Mouse (Mus musculus): ENCODE measurements around the gene Wbp2nl. TPM values are rescaled to one million over a fixed set of nuclear protein-coding genes. Genes with fewer than 3 reads are reported as not detected.

The Wbp2nl gene
- total and polyA plus RNA-seq, 3 experiments: not detected

DNA sequence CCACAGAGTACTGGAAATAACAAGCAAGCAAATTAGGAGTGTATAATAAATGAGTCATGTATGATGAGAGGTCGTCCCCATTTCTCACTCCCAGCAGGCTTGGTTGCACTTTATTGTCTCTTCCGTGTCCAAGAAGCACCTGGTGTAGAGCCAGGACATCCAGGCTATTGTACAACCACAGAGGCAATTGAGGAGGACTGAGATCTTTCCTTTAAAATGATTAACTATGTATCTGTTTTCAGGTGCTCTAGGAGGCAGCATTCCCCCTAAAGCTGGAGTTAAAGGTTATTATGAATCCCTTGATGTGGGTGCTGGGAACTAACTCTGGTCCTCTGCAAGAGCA, 50.2 kb downstream of the Wbp2nl start:
- TF ChIP-seq MXI1 (IDR thresholded peaks at IDR 0.05; ENCODE audit: low read depth, low read length): no peak
- no peak for TF ChIP-seq NELFE (IDR thresholded peaks at IDR 0.05; ENCODE audit: low read depth, low read length)
- no peak for TF ChIP-seq MAZ (IDR thresholded peaks at IDR 0.05; ENCODE audit: low read depth, low read length)
- no peak for TF ChIP-seq HCFC1 (IDR thresholded peaks at IDR 0.05; ENCODE audit: low read depth, low read length)
- TF ChIP-seq UBTF (IDR thresholded peaks at IDR 0.05; ENCODE audit: borderline replicate concordance, insufficient read depth, low read depth, low read length): no peak
- TF ChIP-seq MAFK (IDR thresholded peaks at IDR 0.05; ENCODE audit: borderline replicate concordance, low read depth, low read length): no peak
- no peak for TF ChIP-seq POLR2AphosphoS5 (IDR thresholded peaks at IDR 0.05; ENCODE audit: borderline replicate concordance, low read depth, low read length)
- TF ChIP-seq USF2 (IDR thresholded peaks at IDR 0.05; ENCODE audit: borderline replicate concordance in 1 of 2, insufficient read depth in 1 of 2, low read depth in 1 of 2, low read length in 2 of 2): no peak
- no peak; a peak in 1 of 4 replicates for TF ChIP-seq POLR2A (IDR thresholded peaks at IDR 0.05; ENCODE audit: control insufficient read depth in 1 of 2, insufficient read depth in 1 of 2, low read depth in 1 of 2, low read length in 2 of 2, poor library complexity in 1 of 2)
- Histone ChIP-seq H3K9me3 (replicated peaks; ENCODE audit: insufficient read depth, low read length) (no peaks in the 10 kb centered on the region), H3K36me3 (ENCODE audit: control insufficient read depth in 1 of 2, insufficient read depth in 2 of 2, low read length in 2 of 2) (peaks cover 0 to 48% of the 10 kb centered on the region in 2 experiments; a peak in 2 of 4 replicates), H3K4me3 (ENCODE audit: control insufficient read depth in 1 of 2, insufficient read depth in 1 of 2, low read depth in 2 of 2, low read length in 2 of 2) (no peak overlapping the region), H3K9ac (ENCODE audit: control insufficient read depth, low read depth, low read length, poor library complexity, severe bottlenecking) (no peak overlapping the region), H3K27ac (ENCODE audit: control insufficient read depth, low read depth, low read length) (no peak overlapping the region), H3K79me2 (ENCODE audit: control insufficient read depth, insufficient read depth, low read length, poor library complexity) (peaks cover 42% of the 10 kb centered on the region), H3K4me1 (ENCODE audit: control insufficient read depth in 1 of 2, insufficient read depth in 2 of 2, low read length in 2 of 2) (peaks cover 12 to 58% of the 10 kb centered on the region in 2 experiments), H3K27me3 (ENCODE audit: control insufficient read depth in 1 of 2, insufficient read depth in 2 of 2, low read length in 2 of 2) (no peaks in the 10 kb centered on the region)
- DNase-seq (ENCODE audit: low read depth, low spot score): no peak

DNA sequence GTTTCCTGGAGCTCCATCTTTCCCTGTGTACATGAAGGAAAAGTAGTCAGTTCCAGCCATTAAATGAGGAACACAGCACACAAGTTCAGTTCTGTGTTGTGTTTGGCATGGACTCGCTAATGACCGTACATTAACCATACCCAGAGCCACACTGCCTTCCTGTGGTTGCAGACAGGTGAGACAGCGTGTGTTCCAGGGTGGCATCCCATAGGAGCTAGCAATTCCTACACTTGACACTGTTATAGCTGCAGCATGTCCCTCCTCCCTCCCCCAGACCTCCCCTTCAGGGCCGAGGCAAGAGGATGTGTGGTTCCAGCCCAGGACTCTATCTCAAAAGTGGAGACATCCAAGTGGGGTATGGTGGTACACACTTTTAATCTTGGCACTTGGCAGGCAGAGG, 51.6 kb downstream of the Wbp2nl start:
- H3K36me3 ChIP-seq (ENCODE audit: control insufficient read depth in 1 of 2, insufficient read depth in 2 of 2, low read length in 2 of 2): peaks cover 0 to 39% of the 10 kb centered on the region in 2 experiments; a peak in 2 of 4 replicates
- H3K9me3 ChIP-seq (replicated peaks; ENCODE audit: insufficient read depth, low read length): no peaks in the 10 kb centered on the region
- TF ChIP-seq CTCF (IDR thresholded peaks at IDR 0.05 in 2 of 3, conservative IDR thresholded peaks at IDR 0.05 in 1 of 3; ENCODE audit: control insufficient read depth in 1 of 3, insufficient read depth in 1 of 3, low read depth in 2 of 3, low read length in 3 of 3, poor library complexity in 1 of 3, severe bottlenecking in 1 of 3) (no peak), ZMIZ1 (IDR thresholded peaks at IDR 0.05; ENCODE audit: low read depth, low read length) (no peak), GABPA (IDR thresholded peaks at IDR 0.05; ENCODE audit: low read depth, low read length) (no peak), MXI1 (IDR thresholded peaks at IDR 0.05; ENCODE audit: low read depth, low read length) (no peak), MEF2A (IDR thresholded peaks at IDR 0.05; ENCODE audit: extremely low read depth, insufficient replicate concordance, low read depth, low read length, poor library complexity, severe bottlenecking) (no peak), MYB (IDR thresholded peaks at IDR 0.05; ENCODE audit: low read depth, low read length) (no peak), POLR2AphosphoS5 (IDR thresholded peaks at IDR 0.05; ENCODE audit: borderline replicate concordance, low read depth, low read length) (peak; percentile 46; the same call in 1 of the 2 replicates)
- H3K27me3 ChIP-seq (ENCODE audit: control insufficient read depth in 1 of 2, insufficient read depth in 2 of 2, low read length in 2 of 2): no peaks in the 10 kb centered on the region
- H3K9ac ChIP-seq (ENCODE audit: control insufficient read depth, low read depth, low read length, poor library complexity, severe bottlenecking): no peak overlapping the region
- no peak overlapping the region for H3K27ac ChIP-seq (ENCODE audit: control insufficient read depth, low read depth, low read length)
- peaks cover 12 to 44% of the 10 kb centered on the region in 2 experiments for H3K4me1 ChIP-seq (ENCODE audit: control insufficient read depth in 1 of 2, insufficient read depth in 2 of 2, low read length in 2 of 2)
- peaks cover 39% of the 10 kb centered on the region for H3K79me2 ChIP-seq (ENCODE audit: control insufficient read depth, insufficient read depth, low read length, poor library complexity)
- no peak overlapping the region for H3K4me3 ChIP-seq (ENCODE audit: control insufficient read depth in 1 of 2, insufficient read depth in 1 of 2, low read depth in 2 of 2, low read length in 2 of 2)
- DNase-seq (ENCODE audit: low read depth, low spot score): peak; percentile 13
